Mouse (Mus musculus): ENCODE measurements around the gene Trhr2. TPM values are rescaled to one million over a fixed set of nuclear protein-coding genes. Genes with fewer than 3 reads are reported as not detected.

The Trhr2 gene
- polyA plus RNA-seq, 1 experiment from 2014 or later, result not detected

GRCm38 (mm10) chr8:122340761-122341160, 19.8 kb downstream of the Trhr2 start:
- ATAC-seq (ENCODE audit: insufficient read depth) (no peak), DNase-seq (no peak)
- Histone ChIP-seq H3K27me3 (ENCODE audit: insufficient read depth, low read length) (peaks cover 49% of the 10 kb centered on the region), H3K27ac (ENCODE audit: low read depth) (no peak overlapping the region), H3K4me2 (no peak overlapping the region), H3K9me3 (ENCODE audit: low read depth, low read length) (no peaks in the 10 kb centered on the region), H3K4me3 (ENCODE audit: low read depth, low read length) (no peak overlapping the region), H3K36me3 (ENCODE audit: insufficient read depth) (0 out of 2 replicates have a peak, but pooled peaks cover 17% of the 10 kb centered on the region), H3K4me1 (ENCODE audit: insufficient read depth) (peaks cover 8% of the 10 kb centered on the region), H3K9ac (no peak overlapping the region)
- TF ChIP-seq CTCF (IDR thresholded peaks at IDR 0.05; ENCODE audit: low read depth), result no peak
- 80% methylated on average over 3 of the region's 3 CpGs for WGBS

- Histone ChIP-seq H3K4me2 (no peak overlapping the region), H3K27me3 (ENCODE audit: insufficient read depth, low read length) (peaks cover 47% of the 10 kb centered on the region), H3K9ac (no peak overlapping the region), H3K27ac (ENCODE audit: low read depth) (no peak overlapping the region), H3K4me1 (ENCODE audit: insufficient read depth) (peaks cover 3% of the 10 kb centered on the region; the same call in 1 of the 2 replicates), H3K9me3 (ENCODE audit: low read depth, low read length) (no peaks in the 10 kb centered on the region), H3K36me3 (ENCODE audit: insufficient read depth) (peaks cover 33% of the 10 kb centered on the region; the same call in 1 of the 2 replicates), H3K4me3 (ENCODE audit: low read depth, low read length) (no peak overlapping the region)
- no peak for TF ChIP-seq CTCF (IDR thresholded peaks at IDR 0.05; ENCODE audit: low read depth)
- ATAC-seq (ENCODE audit: insufficient read depth), result no peak
- 57% methylated on average over 6 of the region's 6 CpGs for WGBS
- DNase-seq, result no peak
Observed at GRCm38 (mm10) chr8:122338852-122339251, 21.7 kb downstream of the Trhr2 start.

GRCm38 (mm10) chr8:122336251-122336910, 24.2 kb downstream of the Trhr2 start:
- DNase-seq, result peak; percentile 73
- H3K27me3 ChIP-seq (ENCODE audit: insufficient read depth, low read length), result peaks cover 31% of the 10 kb centered on the region
- peaks cover 6% of the 10 kb centered on the region for H3K4me1 ChIP-seq (ENCODE audit: insufficient read depth)
- peak overlapping the region; percentile 36 for H3K9ac ChIP-seq
- H3K4me2 ChIP-seq, result peak overlapping the region; percentile 91
- no peak for TF ChIP-seq CTCF (IDR thresholded peaks at IDR 0.05; ENCODE audit: low read depth)
- H3K27ac ChIP-seq (ENCODE audit: low read depth), result no peak overlapping the region
- 6% methylated on average over 81 of the region's 81 CpGs for WGBS
- H3K4me3 ChIP-seq (ENCODE audit: low read depth, low read length), result peak overlapping the region; percentile 55
- H3K9me3 ChIP-seq (ENCODE audit: low read depth, low read length), result no peaks in the 10 kb centered on the region
- H3K36me3 ChIP-seq (ENCODE audit: insufficient read depth), result peaks cover 42% of the 10 kb centered on the region; the same call in 1 of the 2 replicates
- peak; percentile 44 for ATAC-seq (ENCODE audit: insufficient read depth)

- DNase-seq, result peak; percentile 39
- no peak overlapping the region for H3K27ac ChIP-seq (ENCODE audit: low read depth)
- peaks cover 12% of the 10 kb centered on the region for H3K4me1 ChIP-seq (ENCODE audit: insufficient read depth)
- WGBS, result 19% methylated on average over 57 of the region's 57 CpGs
- peak overlapping the region; percentile 91 for H3K4me2 ChIP-seq
- H3K4me3 ChIP-seq (ENCODE audit: low read depth, low read length), result peak overlapping the region; percentile 55
- H3K36me3 ChIP-seq (ENCODE audit: insufficient read depth), result peaks cover 42% of the 10 kb centered on the region; the same call in 1 of the 2 replicates
- H3K9me3 ChIP-seq (ENCODE audit: low read depth, low read length), result no peaks in the 10 kb centered on the region
- TF ChIP-seq CTCF (IDR thresholded peaks at IDR 0.05; ENCODE audit: low read depth), result no peak
- ATAC-seq (ENCODE audit: insufficient read depth), result peak; percentile 33; the same call in 1 of the 2 replicates
- H3K27me3 ChIP-seq (ENCODE audit: insufficient read depth, low read length), result peaks cover 31% of the 10 kb centered on the region
- H3K9ac ChIP-seq, result peak overlapping the region; percentile 36
Observed at GRCm38 (mm10) chr8:122335638-122336250, 24.8 kb downstream of the Trhr2 start.

GRCm38 (mm10) chr8:122334791-122335490, 25.6 kb downstream of the Trhr2 start:
- peaks cover 42% of the 10 kb centered on the region; the same call in 1 of the 2 replicates for H3K36me3 ChIP-seq (ENCODE audit: insufficient read depth)
- 91% methylated on average over 13 of the region's 13 CpGs for WGBS
- H3K9me3 ChIP-seq (ENCODE audit: low read depth, low read length), result no peaks in the 10 kb centered on the region
- DNase-seq, result no peak
- ATAC-seq (ENCODE audit: insufficient read depth), result no peak
- no peak overlapping the region for H3K9ac ChIP-seq
- H3K27me3 ChIP-seq (ENCODE audit: insufficient read depth, low read length), result peaks cover 31% of the 10 kb centered on the region
- H3K27ac ChIP-seq (ENCODE audit: low read depth), result no peak overlapping the region
- H3K4me2 ChIP-seq, result no peak overlapping the region
- H3K4me3 ChIP-seq (ENCODE audit: low read depth, low read length), result no peak overlapping the region
- H3K4me1 ChIP-seq (ENCODE audit: insufficient read depth), result peaks cover 16% of the 10 kb centered on the region
- no peak for TF ChIP-seq CTCF (IDR thresholded peaks at IDR 0.05; ENCODE audit: low read depth)

- ATAC-seq (ENCODE audit: insufficient read depth) (no peak), DNase-seq (no peak)
- Histone ChIP-seq H3K27ac (ENCODE audit: low read depth) (no peak overlapping the region), H3K36me3 (ENCODE audit: insufficient read depth) (peaks cover 42% of the 10 kb centered on the region; the same call in 1 of the 2 replicates), H3K9me3 (ENCODE audit: low read depth, low read length) (no peaks in the 10 kb centered on the region), H3K4me2 (no peak overlapping the region), H3K4me1 (ENCODE audit: insufficient read depth) (peaks cover 16% of the 10 kb centered on the region), H3K27me3 (ENCODE audit: insufficient read depth, low read length) (peaks cover 31% of the 10 kb centered on the region), H3K4me3 (ENCODE audit: low read depth, low read length) (no peak overlapping the region), H3K9ac (no peak overlapping the region)
- TF ChIP-seq CTCF (IDR thresholded peaks at IDR 0.05; ENCODE audit: low read depth), result no peak
- 91% methylated on average over 7 of the region's 7 CpGs for WGBS
Observed at GRCm38 (mm10) chr8:122333531-122333930, 27.0 kb downstream of the Trhr2 start.

All from lung, embryonic 14.5 days (tissue).